Mouse (Mus musculus) thymus, postnatal 0 days (tissue): ENCODE data around the gene Txnl4b. TPM values are rescaled to one million over a fixed set of nuclear protein-coding genes. Genes with fewer than 3 reads are reported as not detected.

Experiments
- DNase-seq: peaks from one replicate; pipeline ENCODE4 v3.0.0-alpha.2; 2015; ENCODE audit warnings: low spot score
- polyA plus RNA-seq: library from polyadenylated mRNA; unstranded; fragments of >200 nt; fragmentation: Nextera tagmentation; extraction: Ambion mirVana; gene quantifications from 2 replicates; pipeline ENCODE4 v1.2.1, GENCODE M21; 2015

The Txnl4b gene
- polyA plus RNA-seq, 1 experiment from 2014 or later, result 30.6 TPM

- DNase-seq, result peak; percentile 61
Observed at GRCm38 (mm10) chr8:109593117-109593788, 27.6 kb downstream of the Txnl4b start.

GRCm38 (mm10) chr8:109595854-109596253 is 30.2 kb downstream of the Txnl4b start:
- DNase-seq, result peak; percentile 57

- no peak for DNase-seq
Observed at GRCm38 (mm10) chr8:109606725-109607124, 41.0 kb downstream of the Txnl4b start.

- DNase-seq, result peak; percentile 3
Observed at GRCm38 (mm10) chr8:109607650-109608049, 42.0 kb downstream of the Txnl4b start.

- DNase-seq, result peak; percentile 98
Observed at GRCm38 (mm10) chr8:109608271-109609152, 42.8 kb downstream of the Txnl4b start, which contains the start of gene Dhodh. Gene Dhodh (minus strand): TSS chr8:109608673.

GRCm38 (mm10) chr8:109609153-109609502 is 43.4 kb downstream of the Txnl4b start:
- no peak for DNase-seq

GRCm38 (mm10) chr8:109614243-109615210 is 48.8 kb downstream of the Txnl4b start, which contains the start of gene Pkd1l3:
Gene Pkd1l3 (plus strand): TSS chr8:109614517.
- DNase-seq, result peak; percentile 38

- no peak for DNase-seq
Observed at GRCm38 (mm10) chr8:109615569-109615968, 49.9 kb downstream of the Txnl4b start.

Other genes starting within 250 kb of the Txnl4b start
- gene Pmfbp1, start 71.9 kb upstream of the Txnl4b start, polyA plus RNA-seq, result not detected in 2 replicates
- gene Dhx38, start within 50 bp of the Txnl4b start, polyA plus RNA-seq, result 18.7 and 18.8 TPM in 2 replicates
- gene Hp, start 13.3 kb downstream of the Txnl4b start, polyA plus RNA-seq, result 2.2 and 2.7 TPM in 2 replicates
- 37.3 and 37.6 TPM in 2 replicates for gene Dhodh, start 42.8 kb downstream of the Txnl4b start, polyA plus RNA-seq
- gene Pkd1l3, start 48.6 kb downstream of the Txnl4b start, polyA plus RNA-seq, result 0.14 and 0.26 TPM in 2 replicates
- gene Ist1, start 127.4 kb downstream of the Txnl4b start, polyA plus RNA-seq, result 113 TPM in 2 replicates
- 12.8 and 13.5 TPM in 2 replicates for gene Zfp821, start 139.7 kb downstream of the Txnl4b start, polyA plus RNA-seq
- 4.0 and 4.5 TPM in 2 replicates for gene Atxn1l, start 171.8 kb downstream of the Txnl4b start, polyA plus RNA-seq
- gene Ap1g1, start 212.7 kb downstream of the Txnl4b start, polyA plus RNA-seq, result 26.3 and 28.2 TPM in 2 replicates